Mouse (Mus musculus) B cell, adult (primary cell): ENCODE measurements around the gene Crybg3. TPM values are rescaled to one million over a fixed set of nuclear protein-coding genes. Genes with fewer than 3 reads are reported as not detected.

ENCODE experiments used
- total RNA-seq: library from RNA; stranded (reverse); gene quantifications from 4 replicates; pipeline ENCODE4 v1.2.4, GENCODE M21; 2023; ENCODE audit not compliant: inconsistent age

Crybg3 gene
- 7.6 to 8.6 TPM (median 8.1 TPM) in 4 replicates for total RNA-seq

DNA sequence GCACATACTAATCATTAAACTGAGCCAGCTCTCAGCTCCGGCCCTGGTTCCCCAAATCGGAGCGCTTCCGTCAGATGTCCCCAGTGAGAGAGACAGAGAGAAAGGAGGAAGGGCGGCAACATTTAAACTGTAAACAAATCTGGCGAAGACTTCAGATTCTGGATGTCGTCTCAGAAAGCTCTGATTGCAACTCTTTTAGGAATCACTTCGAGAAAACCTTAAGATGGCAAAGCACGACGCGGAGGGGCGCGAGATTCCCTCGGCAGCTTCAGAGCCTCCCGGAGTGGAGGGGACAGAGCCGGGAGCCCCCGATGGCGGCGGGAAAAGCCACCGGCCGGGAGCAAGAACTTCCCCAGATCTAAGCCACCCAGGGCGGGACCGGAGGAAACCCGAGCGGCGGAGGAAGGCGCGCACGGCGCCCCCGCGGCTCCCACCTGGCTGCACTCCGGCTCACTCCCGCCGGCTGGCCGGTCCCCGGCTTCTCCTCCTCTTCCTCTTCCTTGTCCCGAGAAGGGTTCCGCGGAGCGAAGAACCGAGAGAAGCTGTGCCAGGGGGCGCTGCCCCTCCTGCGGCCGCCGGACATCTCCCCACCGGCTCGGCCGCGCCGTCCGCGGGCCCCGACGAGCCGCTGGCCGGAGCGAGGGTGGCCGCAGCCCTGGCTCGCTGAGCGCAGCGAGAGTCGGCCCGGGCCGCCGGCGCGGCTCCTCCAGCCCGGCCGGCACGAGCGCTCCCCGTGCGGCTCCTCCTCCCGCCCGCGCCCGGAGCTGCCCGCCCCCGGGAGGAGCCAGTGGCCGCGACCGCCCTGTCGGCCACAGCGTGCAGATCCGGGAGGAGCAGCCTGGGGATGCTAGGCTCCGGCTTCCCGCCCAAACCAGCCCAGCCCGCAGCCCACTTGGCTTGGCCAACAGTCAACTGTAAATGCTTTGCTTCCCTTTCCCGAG is at the start of gene Crybg3:
Crybg3 (minus strand) TSS at position 669 of the 941 bp plus-strand sequence.

DNA sequence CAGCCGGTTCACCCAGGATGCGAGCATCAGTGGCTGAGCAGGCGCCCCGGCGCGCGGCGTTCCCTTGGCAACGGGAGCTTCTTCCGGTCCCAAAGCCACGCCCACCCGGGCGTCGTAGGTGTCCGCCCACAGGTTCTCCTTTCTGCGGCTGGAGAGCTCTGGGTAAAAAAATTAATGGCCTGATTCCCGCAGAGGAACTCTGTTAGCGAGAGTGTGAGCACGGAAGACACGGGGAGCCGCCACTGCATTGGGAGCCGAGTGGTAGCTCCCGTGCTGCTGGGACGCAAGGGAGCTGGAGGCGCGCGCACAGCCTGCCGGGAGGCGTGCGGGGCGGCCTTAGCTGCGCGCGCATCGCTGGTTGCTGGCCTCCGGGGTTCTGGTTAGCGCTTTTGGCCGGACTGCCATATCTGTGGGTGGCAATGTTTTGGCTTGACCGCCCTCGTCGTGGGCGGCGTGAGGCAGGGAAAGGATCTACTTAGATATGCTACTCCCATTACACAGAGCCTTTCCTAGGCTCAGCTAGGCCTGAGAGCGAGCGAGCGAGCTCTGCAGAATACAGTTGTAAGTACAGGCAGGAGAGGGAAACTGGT is 38.4 kb upstream of the Crybg3 start, which contains the start of gene Arl6:
Arl6 (minus strand) TSS at position 290 of the 590 bp plus-strand sequence.

DNA sequence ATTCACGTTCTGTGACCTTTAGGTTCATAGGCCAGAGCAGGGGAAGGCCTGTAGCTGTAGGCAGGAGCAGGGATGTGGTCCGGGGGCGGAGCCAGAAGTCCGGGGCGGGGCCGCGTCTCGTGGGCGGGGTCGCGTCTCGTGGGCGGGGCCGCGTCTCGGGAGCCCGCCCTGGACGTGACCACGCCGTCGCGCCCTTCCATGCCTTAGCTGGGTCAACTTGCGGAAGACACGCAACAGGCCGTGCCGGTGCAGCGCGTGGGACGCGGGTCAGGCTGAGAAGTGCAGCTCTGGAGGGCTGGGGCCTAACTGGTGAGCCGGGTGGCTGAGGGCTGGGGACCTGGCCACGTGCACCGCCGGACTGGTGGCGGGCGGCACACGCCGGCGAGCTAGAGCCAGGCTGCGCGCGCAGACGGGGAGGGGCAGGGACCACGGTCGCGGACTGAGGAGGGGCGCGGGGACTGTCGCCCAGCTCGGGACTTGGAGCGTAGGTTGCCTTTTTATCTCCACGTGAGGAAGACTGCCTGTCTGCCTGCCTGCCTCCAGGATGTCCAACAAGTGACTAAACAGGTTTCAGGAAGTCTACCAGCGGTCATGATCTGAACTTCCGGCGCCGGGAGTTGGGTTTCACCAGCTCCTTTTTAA is 129.0 kb downstream of the Crybg3 start, which contains the start of gene Riox2:
Riox2 (plus strand) TSS at position 139 of the 642 bp plus-strand sequence.

Other genes with a start within 250 kb of the Crybg3 start
- gene Olfr209, start 237.0 kb downstream of the Crybg3 start, total RNA-seq = not detected in 4 replicates
- gene Gabrr3, start 193.6 kb downstream of the Crybg3 start, total RNA-seq = not detected in 4 replicates
- 30.6 to 38.7 TPM (median 32.8 TPM) in 4 replicates for gene Riox2, start 129.2 kb downstream of the Crybg3 start, total RNA-seq
- gene Arl6, start 38.4 kb upstream of the Crybg3 start, total RNA-seq = 1.6 to 2.8 TPM (median 1.7 TPM) in 4 replicates